20 mouse cellular contexts compared by ENCODE assay signal in the genomic region with DNA sequence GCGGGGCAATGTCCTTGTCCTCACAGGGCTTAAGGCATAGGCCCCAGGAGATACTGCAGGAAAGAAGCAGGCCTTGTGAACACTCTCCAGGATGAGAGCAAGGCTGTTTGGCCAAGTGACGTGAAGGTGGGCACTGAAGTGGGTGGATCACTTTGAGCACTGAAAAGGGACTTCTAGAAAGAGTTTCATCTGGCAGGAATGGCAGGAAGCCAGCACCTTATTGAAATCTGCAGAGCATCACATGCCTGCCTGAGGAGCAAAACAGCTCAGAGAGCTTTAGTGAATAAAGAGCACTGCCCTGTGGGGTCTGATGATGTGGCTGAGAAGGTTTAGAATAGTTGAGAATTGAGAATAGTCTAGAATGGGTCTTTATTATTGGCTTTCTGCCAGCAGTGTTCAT. TPM values are rescaled to one million over a fixed set of nuclear protein-coding genes. Genes with fewer than 3 reads are reported as not detected.
"Had no signal": no experiment of that assay in that cellular context is flagged by ENCODE, and none has a peak within 500 bp of the region (broad histone marks: within the 10 kb centered on the region; RNA-seq: fewer than 3 reads in every experiment).

No protein-coding gene starts in this region.

- H3K36me3 ChIP-seq: intestine, embryonic 15.5 days; limb, embryonic 12.5 days; limb, embryonic 15.5 days; midbrain, embryonic 12.5 days; midbrain, embryonic 15.5 days; neural tube, embryonic 12.5 days; neural tube, embryonic 15.5 days had no signal

- ATAC-seq: intestine, embryonic 15.5 days; liver, postnatal 0 days; lung, postnatal 0 days; midbrain, embryonic 15.5 days had no signal

- H3K27me3 ChIP-seq: intestine, embryonic 15.5 days; limb, embryonic 12.5 days; limb, embryonic 15.5 days; midbrain, embryonic 12.5 days; midbrain, embryonic 15.5 days; neural tube, embryonic 12.5 days; neural tube, embryonic 15.5 days had no signal

- H3K4me2 ChIP-seq: intestine, embryonic 15.5 days; limb, embryonic 12.5 days; limb, embryonic 15.5 days; liver, embryonic 11.5 days; lung, embryonic 14.5 days; midbrain, embryonic 12.5 days; midbrain, embryonic 15.5 days; neural tube, embryonic 12.5 days; neural tube, embryonic 15.5 days had no signal

- H3K4me1 ChIP-seq: midbrain, embryonic 15.5 days; neural tube, embryonic 12.5 days had no signal

- H3K27ac ChIP-seq: intestine, embryonic 15.5 days; limb, embryonic 12.5 days; limb, embryonic 15.5 days; liver, embryonic 14.5 days; macrophage; midbrain, embryonic 12.5 days; midbrain, embryonic 15.5 days; neural tube, embryonic 12.5 days; neural tube, embryonic 15.5 days had no signal

- H3K9me3 ChIP-seq: intestine, embryonic 15.5 days; limb, embryonic 12.5 days; limb, embryonic 15.5 days; midbrain, embryonic 12.5 days; midbrain, embryonic 15.5 days; neural tube, embryonic 12.5 days; neural tube, embryonic 15.5 days had no signal

- DNase-seq: left cerebral cortex, postnatal 4 days; liver, postnatal 0 days; lung, embryonic 14.5 days; thymus, adult 18-20 months; thymus, postnatal 36 days had no signal

- H3K4me3 ChIP-seq: intestine, embryonic 15.5 days; limb, embryonic 12.5 days; limb, embryonic 15.5 days; midbrain, embryonic 12.5 days; midbrain, embryonic 15.5 days; neural tube, embryonic 12.5 days; neural tube, embryonic 15.5 days had no signal

- H3K9ac ChIP-seq: intestine, embryonic 15.5 days; limb, embryonic 12.5 days; limb, embryonic 15.5 days; liver, embryonic 14.5 days; liver, postnatal 0 days; lung, embryonic 14.5 days; midbrain, embryonic 12.5 days; midbrain, embryonic 15.5 days; neural tube, embryonic 12.5 days; neural tube, embryonic 15.5 days had no signal

RNA-seq across cellular contexts. Expression of gene Bhmt, which starts 29.3 kb away (rescaled TPM):
- total RNA-seq: layer of hippocampus, adult 18-20 months; left cerebral cortex, adult 8-10 months; left cerebral cortex, postnatal 4 days; megakaryocyte, adult 5-6 weeks had no signal
- polyA plus RNA-seq: limb, embryonic 12.5 days; lung, embryonic 14.5 days; macrophage; neural tube, embryonic 12.5 days; spleen, adult 2 months had no signal
